Mouse (Mus musculus) cerebellum, adult 9-11 months (tissue): ENCODE data around the gene Luc7l2.
A peak's percentile ranks its signal among the peaks of the same experiment; 100 is the strongest.

ENCODE experiments used
- DNase-seq: peaks from one replicate; pipeline ENCODE4 v3.0.0; 2022

The Luc7l2 gene

DNA sequence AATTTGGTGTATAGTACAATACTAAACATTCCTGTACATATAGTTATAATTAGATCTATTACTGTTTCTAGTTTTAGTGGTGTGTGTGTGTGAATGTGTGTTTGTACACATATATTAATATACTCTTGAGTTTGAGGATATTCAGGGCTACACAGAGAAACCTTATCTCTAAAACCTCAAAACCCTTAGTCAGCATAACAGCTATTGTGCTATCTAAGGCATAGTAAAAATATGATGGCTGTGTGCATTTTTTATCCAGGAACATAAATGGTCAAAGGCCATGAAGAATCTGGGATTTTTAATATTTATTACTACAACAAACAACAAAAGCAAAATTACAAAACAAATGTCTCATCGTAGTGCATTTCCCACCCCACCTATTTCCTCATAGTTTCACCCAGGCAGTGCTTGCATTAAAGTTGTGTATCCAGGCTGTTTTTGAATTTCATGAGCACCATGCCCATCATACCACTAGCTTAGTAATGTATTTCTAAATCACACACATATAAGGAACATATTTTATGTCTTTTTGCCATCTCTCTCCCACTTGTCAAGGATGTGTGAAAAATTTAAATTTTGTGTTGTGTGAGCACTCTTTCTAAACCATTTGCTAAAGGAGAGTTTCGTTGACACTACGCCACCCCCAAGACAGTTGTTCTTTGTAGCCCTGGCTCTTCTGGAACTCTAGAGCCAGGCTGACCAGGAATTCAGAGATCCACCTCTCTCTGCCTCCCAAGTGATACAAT, 29.2 kb downstream of the Luc7l2 start:
- no peak for DNase-seq

- no peak for DNase-seq
Observed at GRCm38 (mm10) chr6:38581711-38582110, 30.6 kb downstream of the Luc7l2 start.

GRCm38 (mm10) chr6:38597481-38597880, 46.3 kb downstream of the Luc7l2 start:
- DNase-seq, result no peak

- no peak for DNase-seq
Observed at GRCm38 (mm10) chr6:38609892-38610291, 58.8 kb downstream of the Luc7l2 start.

- DNase-seq, result no peak
Observed at GRCm38 (mm10) chr6:38622406-38622805, 71.3 kb downstream of the Luc7l2 start.

DNA sequence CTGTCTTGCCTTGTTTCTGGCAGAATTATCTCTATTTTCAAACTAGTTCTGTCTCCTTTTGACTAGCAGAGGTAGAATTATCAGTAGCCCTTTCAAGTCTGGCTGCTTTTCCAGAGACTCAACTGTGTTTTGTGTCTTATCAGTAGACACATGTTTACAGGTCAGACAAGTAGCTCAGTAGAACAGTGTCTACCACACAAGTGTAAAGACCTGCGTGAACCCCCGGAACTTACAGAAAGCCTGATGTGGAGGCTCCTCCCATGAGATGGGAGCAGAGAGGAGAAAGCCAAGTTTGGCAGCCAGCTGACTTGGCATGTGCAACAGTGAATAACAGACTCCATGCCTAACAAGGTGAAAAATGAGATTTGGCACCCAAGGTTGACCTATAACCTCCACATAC, 72.3 kb downstream of the Luc7l2 start:
- DNase-seq, result no peak

DNA sequence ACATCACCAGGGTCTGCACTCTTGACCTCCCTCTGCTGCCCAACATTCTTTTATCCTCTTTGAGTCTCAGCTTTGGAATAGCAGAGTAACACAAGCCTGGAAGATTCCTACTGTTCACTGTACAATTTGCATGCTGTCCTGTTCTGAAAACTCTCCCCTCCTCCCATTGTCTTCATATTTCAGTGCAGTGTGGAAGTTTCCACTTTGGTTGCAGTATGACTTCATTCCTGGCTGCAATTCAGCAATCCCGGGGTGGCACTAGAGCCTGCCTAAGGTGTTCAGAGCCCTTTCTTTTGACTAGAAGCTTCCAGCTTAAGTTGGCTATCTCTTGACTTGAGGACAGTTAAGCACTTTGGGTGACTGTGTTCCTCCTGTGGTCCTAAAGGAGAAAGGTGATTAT, 73.3 kb downstream of the Luc7l2 start:
- peak; percentile 60 for DNase-seq

DNA sequence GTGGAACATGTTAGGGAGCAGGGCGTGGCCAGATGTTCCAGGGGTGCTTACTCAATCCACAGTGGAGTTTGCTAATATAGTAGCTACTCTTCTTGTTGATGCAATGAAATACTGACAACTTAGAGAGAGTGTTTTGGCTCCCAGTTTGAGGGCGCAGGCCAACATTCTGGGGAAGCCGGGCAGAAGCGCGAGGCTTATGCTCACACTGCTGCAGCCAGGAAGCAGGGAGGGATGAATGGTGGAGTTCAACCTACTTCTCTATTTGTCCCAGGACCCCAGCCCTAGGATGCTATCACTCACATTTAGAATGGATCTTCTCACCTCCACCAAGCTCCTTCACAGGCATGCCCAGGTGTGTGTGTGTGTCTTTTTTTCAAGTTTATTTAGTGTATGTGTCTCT, 75.0 kb downstream of the Luc7l2 start:
- no peak for DNase-seq

GRCm38 (mm10) chr6:38627081-38627480, 75.9 kb downstream of the Luc7l2 start:
- no peak for DNase-seq

GRCm38 (mm10) chr6:38627486-38627885, 76.4 kb downstream of the Luc7l2 start:
- no peak for DNase-seq

DNA sequence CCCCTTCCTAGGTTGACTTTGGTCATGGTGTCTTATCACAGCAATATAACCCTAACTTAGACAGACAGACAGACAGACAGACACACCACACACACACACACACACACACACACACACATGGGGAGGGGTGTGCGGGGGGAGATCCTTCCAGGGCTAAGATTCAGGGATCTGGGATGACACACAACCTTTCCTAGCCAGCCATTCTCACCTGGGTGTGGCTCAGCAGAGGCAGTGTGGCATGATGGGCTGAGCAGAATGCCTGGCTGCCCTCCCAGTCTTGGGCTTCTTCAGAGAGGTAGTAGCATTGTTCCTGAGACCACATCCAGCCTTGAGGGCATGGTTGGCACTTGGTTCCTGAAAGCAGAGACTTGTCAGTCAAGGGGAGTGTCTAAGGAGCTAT, 78.4 kb downstream of the Luc7l2 start:
- DNase-seq, result no peak

DNA sequence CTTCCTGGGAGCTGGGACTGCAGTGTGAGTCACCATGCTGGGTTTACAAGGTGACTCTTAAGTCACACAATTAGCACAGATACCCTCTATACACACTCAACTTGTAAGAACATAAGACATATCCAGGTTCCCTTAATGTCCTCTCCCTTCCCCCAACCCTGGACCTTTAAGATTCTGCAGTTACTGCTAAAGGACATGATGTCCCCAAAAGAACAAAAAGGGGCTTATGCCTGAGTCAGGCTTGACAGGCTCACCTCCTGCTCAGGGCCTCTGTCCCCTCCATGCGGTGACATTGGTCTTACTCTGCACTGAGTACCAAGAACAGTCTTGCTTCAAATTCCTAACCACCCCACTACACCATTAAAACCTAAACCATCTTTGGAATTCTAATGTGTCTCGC, 81.7 kb downstream of the Luc7l2 start:
- no peak for DNase-seq

- no peak for DNase-seq
Observed at GRCm38 (mm10) chr6:38634461-38634860, 83.3 kb downstream of the Luc7l2 start.

GRCm38 (mm10) chr6:38635941-38636851, 85.1 kb downstream of the Luc7l2 start:
- DNase-seq, result no peak

- peak; percentile 30 for DNase-seq
Observed at GRCm38 (mm10) chr6:38636852-38637618, 85.9 kb downstream of the Luc7l2 start, which contains the start of gene Klrg2. Klrg2 (minus strand) TSS chr6:38637242.

DNA sequence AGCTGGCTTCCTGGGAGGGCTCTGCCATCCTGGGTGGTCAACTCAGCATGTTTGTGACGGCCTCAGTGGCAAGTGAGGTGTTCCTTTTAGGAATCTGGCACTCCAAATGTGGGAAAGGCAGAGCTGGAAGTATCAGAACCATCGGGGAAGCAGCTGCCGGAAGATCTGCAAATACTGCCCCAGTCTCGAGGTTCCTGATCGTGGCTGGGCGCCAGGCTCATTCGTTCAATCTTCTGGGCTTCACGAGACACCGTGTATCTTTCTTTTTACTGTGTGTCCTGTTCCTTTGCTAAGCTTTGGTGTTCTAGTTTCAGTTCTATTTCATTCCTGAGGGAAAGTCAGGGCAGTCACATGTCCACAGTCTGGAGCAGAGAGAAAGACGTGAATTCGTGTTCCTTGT, 89.3 kb downstream of the Luc7l2 start:
- DNase-seq, result no peak

- no peak for DNase-seq
Observed at GRCm38 (mm10) chr6:38641228-38641627, 90.1 kb downstream of the Luc7l2 start.

DNA sequence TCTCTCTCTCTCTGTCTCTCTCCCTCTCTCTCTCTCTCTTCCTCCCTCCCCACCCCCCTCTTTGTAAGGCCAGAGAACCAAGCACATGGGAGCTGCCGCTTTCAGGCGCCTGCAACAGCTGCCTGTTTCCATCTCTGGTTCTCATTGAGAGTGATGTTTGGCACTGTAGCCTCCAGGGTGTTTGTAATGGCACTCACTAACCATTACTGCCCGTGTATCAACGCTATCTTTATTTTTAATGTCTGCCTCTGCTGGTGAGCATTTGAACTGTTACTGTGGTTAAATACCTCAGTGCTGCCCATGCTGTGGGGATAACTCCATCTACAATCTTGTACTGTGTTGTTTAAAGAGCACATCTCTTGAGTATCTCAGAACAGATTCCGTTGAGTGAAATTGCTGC, 90.5 kb downstream of the Luc7l2 start:
- DNase-seq, result no peak

- DNase-seq, result no peak
Observed at GRCm38 (mm10) chr6:38642593-38642992, 91.5 kb downstream of the Luc7l2 start.

- no peak for DNase-seq
Observed at GRCm38 (mm10) chr6:38643039-38643438, 91.9 kb downstream of the Luc7l2 start.

GRCm38 (mm10) chr6:38649545-38649944, 98.4 kb downstream of the Luc7l2 start:
- no peak for DNase-seq

DNA sequence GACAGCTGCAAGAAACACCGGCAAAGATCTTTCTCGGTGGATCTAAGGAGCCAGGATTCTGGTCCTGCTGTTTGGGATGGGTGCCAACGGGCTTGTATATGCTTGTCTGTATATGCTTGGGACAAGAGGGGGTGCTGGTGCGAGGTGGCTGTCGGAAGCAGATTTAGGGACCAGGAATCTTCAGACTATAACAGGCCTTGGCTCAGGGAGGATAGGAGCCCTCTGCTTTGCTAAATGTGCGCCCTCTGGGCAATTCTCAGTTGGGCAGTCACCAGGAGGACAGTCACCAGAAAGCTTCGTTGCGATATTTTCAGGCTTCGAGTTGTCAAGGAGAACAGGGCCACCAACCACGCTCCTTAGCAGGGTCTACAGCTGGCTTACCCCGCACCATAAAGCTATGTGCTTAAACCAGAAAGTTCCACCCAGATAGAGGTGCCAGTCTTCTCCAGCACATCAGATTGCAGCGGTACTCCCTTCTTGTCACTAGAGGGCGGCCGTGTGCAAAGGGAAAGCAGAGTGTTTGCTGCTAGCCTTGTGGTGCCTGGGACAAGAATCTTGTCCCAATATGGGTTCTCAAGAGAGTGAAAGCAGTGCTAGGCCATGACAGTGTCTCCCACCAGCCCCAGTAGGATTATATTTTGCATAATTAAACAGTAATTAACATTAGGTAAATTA, 99.3 kb downstream of the Luc7l2 start:
- DNase-seq, result peak; percentile 63
